Mouse (Mus musculus) lung, postnatal 0 days (tissue): ENCODE measurements around the gene 1110002E22Rik. TPM values are rescaled to one million over a fixed set of nuclear protein-coding genes. Genes with fewer than 3 reads are reported as not detected.

Experiments used
- ATAC-seq: fragments of 200-750 bp; cut with Nextera tagmentation; 2 replicates; pipeline ENCODE4 v1.8.0; 2017; ENCODE audit warnings: moderate library complexity
- DNase-seq: peaks from one replicate; pipeline ENCODE4 v3.0.0-alpha.2; 2016; ENCODE audit warnings: low spot score
- H3K27ac ChIP-seq: fragments of 300-500 bp; sonication (generic); 2 replicates; pipeline ENCODE4 v1.5.1; 2014; ENCODE audit warnings: antibody characterized with exemption, mild to moderate bottlenecking, low read length, mixed read lengths
- H3K27me3 ChIP-seq: fragments of 300-500 bp; sonication (generic); replicated peaks from 2 replicates; pipeline ENCODE4 v1.6.1; 2014; ENCODE audit warnings: low read length, mixed read lengths; ENCODE audit not compliant: insufficient read depth
- H3K36me3 ChIP-seq: fragments of 300-500 bp; sonication (generic); 2 replicates; pipeline ENCODE4 v1.6.1; 2014; ENCODE audit warnings: low read length, mixed read lengths; ENCODE audit not compliant: insufficient read depth
- H3K4me1 ChIP-seq: fragments of 300-500 bp; sonication (generic); 2 replicates; pipeline ENCODE4 v1.6.1; 2014; ENCODE audit warnings: antibody characterized with exemption, low read depth, low read length, mixed read lengths; ENCODE audit not compliant: insufficient read depth
- H3K4me2 ChIP-seq: fragments of 300-500 bp; sonication (generic); replicated peaks from 2 replicates; pipeline ENCODE4 v1.6.1; 2014; ENCODE audit warnings: low read depth, mild to moderate bottlenecking, low read length, moderate library complexity, mixed read lengths
- H3K4me3 ChIP-seq: fragments of 300-500 bp; sonication (generic); 2 replicates; pipeline ENCODE4 v1.5.1; 2014; ENCODE audit warnings: low read depth, low read length
- H3K9ac ChIP-seq: fragments of 300-500 bp; sonication (generic); replicated peaks from 2 replicates; pipeline ENCODE4 v1.6.1; 2014; ENCODE audit warnings: low read depth, mild to moderate bottlenecking
- H3K9me3 ChIP-seq: fragments of 300-500 bp; sonication (generic); 2 replicates; pipeline ENCODE4 v1.6.1; 2016; ENCODE audit warnings: low read length, mixed read lengths
- CTCF ChIP-seq: IDR thresholded peaks from 2 replicates; pipeline ENCODE4 v1.5.1; 2016; ENCODE audit warnings: antibody characterized with exemption, mild to moderate bottlenecking
- EP300 ChIP-seq: IDR thresholded peaks from 2 replicates; pipeline ENCODE4 v1.6.1; 2016; ENCODE audit warnings: antibody characterized with exemption, mild to moderate bottlenecking, control low read depth
- WGBS: fragments of 180-500 bp; shearing (Covaris S2); extraction: QIAGEN DNeasy Blood & Tissue Kit; methylation state at CpG from one replicate; pipeline ENCODE4 v1.1.7; 2014; 5-methylcytosine and 5-hydroxymethylcytosine counted together
- polyA plus RNA-seq: library from polyadenylated mRNA; unstranded; fragments of >200 nt; fragmentation: Nextera tagmentation; extraction: Ambion mirVana; gene quantifications from 2 replicates; pipeline ENCODE4 v1.2.1, GENCODE M21; 2015

1110002E22Rik gene
- polyA plus RNA-seq, 1 experiment from 2014 or later, result 0.14 TPM

GRCm38 (mm10) chr3:138121461-138121860 lies 56.6 kb downstream of the 1110002E22Rik start:
- no peak for DNase-seq
- H3K36me3 ChIP-seq, result no peaks in the 10 kb centered on the region
- H3K9me3 ChIP-seq, result no peaks in the 10 kb centered on the region
- TF ChIP-seq CTCF, result no peak
- TF ChIP-seq EP300, result no peak
- H3K4me2 ChIP-seq, result no peak overlapping the region
- no peak overlapping the region for H3K27ac ChIP-seq
- WGBS, result 85% methylated on average over 2 of the region's 2 CpGs
- no peak overlapping the region for H3K4me3 ChIP-seq
- H3K27me3 ChIP-seq, result no peaks in the 10 kb centered on the region
- no peak overlapping the region for H3K9ac ChIP-seq
- no peaks in the 10 kb centered on the region for H3K4me1 ChIP-seq
- no peak for ATAC-seq

- Histone ChIP-seq H3K27ac (no peak overlapping the region), H3K4me3 (no peak overlapping the region), H3K36me3 (no peaks in the 10 kb centered on the region), H3K9ac (no peak overlapping the region), H3K9me3 (no peaks in the 10 kb centered on the region), H3K4me1 (no peaks in the 10 kb centered on the region), H3K4me2 (no peak overlapping the region), H3K27me3 (no peaks in the 10 kb centered on the region)
- WGBS, result 70% methylated on average over 10 of the region's 10 CpGs
- TF ChIP-seq EP300, result no peak
- DNase-seq, result no peak
- ATAC-seq, result no peak
These were observed 59.0 kb downstream of the 1110002E22Rik start for GRCm38 (mm10) chr3:138123842-138124241.

GRCm38 (mm10) chr3:138129110-138129509 lies 64.3 kb downstream of the 1110002E22Rik start:
- H3K27ac ChIP-seq, result no peak overlapping the region
- no peaks in the 10 kb centered on the region for H3K9me3 ChIP-seq
- ATAC-seq, result no peak
- 76% methylated on average over 6 of the region's 6 CpGs for WGBS
- no peaks in the 10 kb centered on the region for H3K4me1 ChIP-seq
- H3K4me3 ChIP-seq, result no peak overlapping the region
- no peak overlapping the region for H3K9ac ChIP-seq
- H3K36me3 ChIP-seq, result no peaks in the 10 kb centered on the region
- no peaks in the 10 kb centered on the region for H3K27me3 ChIP-seq
- H3K4me2 ChIP-seq, result no peak overlapping the region
- TF ChIP-seq CTCF (no peak), EP300 (no peak)
- DNase-seq, result no peak

GRCm38 (mm10) chr3:138130692-138131091 lies 65.8 kb downstream of the 1110002E22Rik start:
- H3K4me1 ChIP-seq, result no peaks in the 10 kb centered on the region
- H3K9ac ChIP-seq, result no peak overlapping the region
- no peak for ATAC-seq

More at GRCm38 (mm10) chr3:138130692-138131091, 65.8 kb downstream of the 1110002E22Rik start:
- no peaks in the 10 kb centered on the region for H3K9me3 ChIP-seq
- H3K27me3 ChIP-seq, result no peaks in the 10 kb centered on the region
- no peak overlapping the region for H3K4me2 ChIP-seq
- no peak overlapping the region for H3K27ac ChIP-seq
- no peaks in the 10 kb centered on the region for H3K36me3 ChIP-seq
- no peak for DNase-seq
- 74% methylated on average over 1 of the region's 1 CpGs for WGBS
- H3K4me3 ChIP-seq, result no peak overlapping the region
- TF ChIP-seq EP300 (no peak), CTCF (no peak)

Other genes starting within 250 kb of the 1110002E22Rik start
- 577 and 614 TPM in 2 replicates for gene H2afz, start 200.6 kb upstream of the 1110002E22Rik start, polyA plus RNA-seq
- gene Dnajb14, start 197.4 kb upstream of the 1110002E22Rik start, polyA plus RNA-seq, result 10.0 and 12.4 TPM in 2 replicates
- gene Lamtor3, start 146.5 kb upstream of the 1110002E22Rik start, polyA plus RNA-seq, result 114 and 122 TPM in 2 replicates
- 7.9 and 8.9 TPM in 2 replicates for gene Dapp1, start 83.5 kb upstream of the 1110002E22Rik start, polyA plus RNA-seq
- gene Gm5105, start 2.3 kb downstream of the 1110002E22Rik start, polyA plus RNA-seq, result 0.07 and 0.12 TPM in 2 replicates
- 6.1 and 6.4 TPM in 2 replicates for gene Trmt10a, start 78.4 kb downstream of the 1110002E22Rik start, polyA plus RNA-seq
- 5.5 TPM in 2 replicates for gene Mttp, start 79.9 kb downstream of the 1110002E22Rik start, polyA plus RNA-seq
- not detected in 2 replicates for gene 4930579F01Rik, start 128.8 kb downstream of the 1110002E22Rik start, polyA plus RNA-seq
- gene Adh7, start 152.7 kb downstream of the 1110002E22Rik start, polyA plus RNA-seq, result 0.62 and 1.1 TPM in 2 replicates
- 801 and 895 TPM in 2 replicates for gene Adh1, start 195.9 kb downstream of the 1110002E22Rik start, polyA plus RNA-seq
- gene Adh6a, start 248.2 kb downstream of the 1110002E22Rik start, polyA plus RNA-seq, result 0.20 TPM in 1 of 2 replicates, not detected in the other